Mouse (Mus musculus) embryo, embryonic 10.5 days (tissue): Measurements from ENCODE around the gene Wdr48.

ENCODE experiments used
- DNase-seq: peaks from one replicate; pipeline ENCODE4 v3.0.0-alpha.2; 2015; ENCODE audit warnings: low spot score

Wdr48 gene

GRCm38 (mm10) chr9:119925120-119925657 lies 30.5 kb downstream of the Wdr48 start:
- DNase-seq = no peak

GRCm38 (mm10) chr9:119925729-119926128 lies 31.1 kb downstream of the Wdr48 start:
- DNase-seq = no peak

DNA sequence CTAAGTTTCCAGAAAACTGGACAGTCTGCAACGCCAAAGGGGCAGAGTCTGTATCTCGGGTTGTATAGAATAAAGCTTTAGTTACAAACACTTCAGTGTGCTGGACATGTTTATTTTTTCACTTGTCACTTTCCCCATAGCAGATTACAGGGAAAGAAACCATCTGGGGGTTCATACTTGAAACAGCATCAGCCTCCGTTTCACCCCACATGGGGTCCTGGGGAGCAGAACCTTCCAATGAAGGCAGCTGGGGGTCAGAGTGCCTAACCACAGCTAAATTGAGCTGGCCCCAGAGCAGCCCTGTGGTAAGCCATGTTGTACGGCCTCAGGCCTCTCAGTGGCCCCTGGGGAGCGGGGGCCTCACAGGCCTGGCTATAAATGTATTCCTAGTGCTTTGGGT lies 31.8 kb downstream of the Wdr48 start:
- no peak for DNase-seq

GRCm38 (mm10) chr9:119932358-119932757 lies 37.7 kb downstream of the Wdr48 start:
- DNase-seq = no peak

DNA sequence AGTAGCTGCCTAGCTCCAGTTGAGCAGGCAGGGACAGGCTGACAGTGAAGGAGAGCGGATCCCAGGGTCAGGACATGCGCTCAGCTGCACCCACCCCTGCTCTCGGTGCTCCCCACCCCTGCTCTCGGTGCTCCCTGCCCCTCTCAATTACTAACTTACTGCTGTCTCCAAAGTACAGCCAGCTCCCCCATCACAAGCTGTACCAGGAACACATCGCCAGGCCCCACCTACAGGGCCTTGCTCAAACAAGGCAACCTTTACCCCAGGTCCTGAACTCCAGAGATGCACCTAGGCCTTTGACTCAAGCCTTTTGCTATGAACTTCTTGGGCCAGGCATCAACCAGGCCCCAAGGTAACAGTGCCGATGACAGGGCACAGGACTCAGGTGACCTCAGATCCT lies 39.0 kb downstream of the Wdr48 start:
- no peak for DNase-seq

DNA sequence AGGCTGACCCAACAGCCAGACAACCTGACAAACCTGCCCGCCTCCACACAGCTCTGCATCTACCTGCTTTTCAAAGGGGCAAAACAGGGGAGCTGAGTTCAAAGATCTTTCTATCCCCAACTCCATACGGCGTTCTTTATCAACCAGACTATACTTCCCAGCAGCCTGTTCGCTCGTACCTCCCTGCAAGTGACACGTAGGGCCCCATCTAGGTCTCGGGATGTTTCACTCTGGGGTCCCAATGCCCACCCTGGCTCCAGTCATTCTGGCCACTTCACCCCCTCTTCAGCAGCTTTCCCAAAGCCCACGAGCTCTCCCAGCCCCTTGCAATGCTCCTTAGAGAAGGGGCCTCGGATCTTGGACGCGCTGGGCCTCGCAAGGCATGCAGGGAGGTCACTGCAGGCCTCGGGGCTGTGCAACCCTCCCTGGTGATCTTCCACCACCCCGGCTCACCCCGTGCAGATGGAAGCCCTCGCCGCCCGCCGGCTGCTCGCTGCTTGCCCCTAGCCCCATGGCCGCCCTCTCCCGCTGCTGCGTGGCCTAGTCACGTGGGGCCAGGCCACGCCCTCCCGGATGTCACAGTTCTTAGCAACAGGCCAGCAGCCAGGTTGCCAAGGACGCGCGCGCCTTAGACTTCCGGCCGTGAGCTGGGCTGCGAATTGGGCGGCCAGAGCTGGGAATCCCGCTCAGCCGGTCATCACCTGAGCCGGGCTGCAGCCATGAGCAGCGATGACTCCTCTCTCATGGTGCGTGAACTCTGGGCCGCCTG lies 42.5 kb downstream of the Wdr48 start, which contains the start of the genes Gorasp1 and Ttc21a:
TSS of gene Gorasp1 (minus strand) at position 561 of the 769 bp plus-strand sequence.
TSS of gene Ttc21a (plus strand) at position 602 of the 769 bp plus-strand sequence.
- DNase-seq = peak; percentile 97

DNA sequence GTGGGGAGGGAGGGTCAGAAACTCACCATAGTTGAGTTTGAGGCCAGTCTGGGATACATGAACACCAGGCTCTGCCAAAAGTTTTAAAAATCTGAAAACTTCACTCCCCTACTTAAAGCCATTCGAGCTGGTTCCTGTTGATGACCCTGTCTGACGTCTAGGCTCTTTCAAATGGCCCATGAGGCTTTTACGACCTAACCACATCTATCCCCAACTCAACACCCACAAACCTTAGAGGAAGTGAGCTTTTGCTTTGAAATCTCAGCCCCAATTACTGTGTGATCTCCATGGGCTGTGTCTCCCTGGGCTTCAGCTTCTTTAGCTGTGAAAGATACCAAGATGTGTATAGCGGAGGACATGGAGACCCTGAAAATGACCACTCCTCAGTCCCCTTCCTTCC lies 43.8 kb downstream of the Wdr48 start:
- no peak for DNase-seq

GRCm38 (mm10) chr9:119939646-119940045 lies 45.0 kb downstream of the Wdr48 start:
- DNase-seq = peak; percentile 21

DNA sequence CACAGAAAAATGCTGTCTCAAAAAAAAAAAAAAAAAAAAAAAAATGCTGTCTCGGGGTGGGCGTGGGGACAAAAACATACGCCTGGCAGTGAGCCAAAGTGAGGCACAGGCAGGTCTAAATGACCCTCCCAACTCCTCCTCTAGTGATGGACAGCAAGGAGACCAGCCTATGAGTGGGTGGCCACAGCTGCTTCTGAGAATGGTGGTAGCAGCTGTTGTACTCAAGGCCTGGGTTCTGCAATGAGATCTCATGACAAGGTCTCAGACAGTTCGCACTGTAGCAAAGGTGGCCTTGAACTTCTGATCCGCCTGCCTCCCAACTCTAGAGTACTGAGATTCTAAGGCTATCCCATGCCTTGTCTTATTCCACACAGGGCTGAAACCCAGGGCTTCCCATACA lies 46.7 kb downstream of the Wdr48 start:
- DNase-seq = no peak

DNA sequence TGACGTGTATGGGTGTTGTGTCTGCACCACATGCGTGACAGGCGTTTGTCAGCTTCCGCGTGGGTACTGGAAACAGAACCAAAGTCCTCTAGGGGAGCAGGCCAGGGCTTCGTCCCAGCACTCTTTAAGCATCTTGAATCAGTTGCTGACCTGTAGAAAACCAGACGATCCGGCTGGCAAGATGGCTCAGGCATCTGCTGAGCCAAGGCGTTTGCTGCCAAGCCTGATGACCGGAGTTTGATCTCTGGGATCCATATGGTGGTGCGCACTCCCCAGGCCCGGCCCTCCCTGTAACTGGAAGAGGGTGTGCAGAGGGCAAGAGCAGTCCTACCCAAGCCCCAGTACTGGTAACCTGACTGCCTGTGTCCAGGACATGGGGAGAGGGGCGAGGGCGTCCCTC lies 47.2 kb downstream of the Wdr48 start:
- DNase-seq = no peak

DNA sequence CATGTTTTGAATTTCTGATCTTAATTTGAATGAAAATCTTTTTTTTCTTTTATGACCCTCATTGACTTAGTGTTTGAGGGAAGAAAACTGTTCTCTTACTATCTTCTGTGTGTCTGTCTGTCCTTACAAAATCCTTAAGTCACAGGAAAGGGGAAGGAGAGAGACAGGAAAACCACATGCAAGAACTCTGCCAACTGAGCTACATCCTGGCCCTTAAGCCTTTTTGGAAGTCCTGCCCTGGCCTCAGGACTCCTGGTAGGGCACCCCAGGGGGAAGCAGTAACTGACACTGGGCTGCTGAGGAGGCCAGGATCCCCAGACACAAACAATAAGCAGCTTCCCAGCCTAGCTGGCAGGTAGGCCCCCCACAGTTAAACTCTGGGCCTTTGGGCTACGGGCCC lies 48.6 kb downstream of the Wdr48 start:
- no peak for DNase-seq

GRCm38 (mm10) chr9:119945173-119945900 lies 50.7 kb downstream of the Wdr48 start:
- DNase-seq = no peak

GRCm38 (mm10) chr9:119948804-119949203 lies 54.1 kb downstream of the Wdr48 start:
- no peak for DNase-seq

- DNase-seq = peak; percentile 12
These were observed 55.8 kb downstream of the Wdr48 start for GRCm38 (mm10) chr9:119950434-119950833.

GRCm38 (mm10) chr9:119951388-119951787 lies 56.7 kb downstream of the Wdr48 start:
- DNase-seq = no peak

DNA sequence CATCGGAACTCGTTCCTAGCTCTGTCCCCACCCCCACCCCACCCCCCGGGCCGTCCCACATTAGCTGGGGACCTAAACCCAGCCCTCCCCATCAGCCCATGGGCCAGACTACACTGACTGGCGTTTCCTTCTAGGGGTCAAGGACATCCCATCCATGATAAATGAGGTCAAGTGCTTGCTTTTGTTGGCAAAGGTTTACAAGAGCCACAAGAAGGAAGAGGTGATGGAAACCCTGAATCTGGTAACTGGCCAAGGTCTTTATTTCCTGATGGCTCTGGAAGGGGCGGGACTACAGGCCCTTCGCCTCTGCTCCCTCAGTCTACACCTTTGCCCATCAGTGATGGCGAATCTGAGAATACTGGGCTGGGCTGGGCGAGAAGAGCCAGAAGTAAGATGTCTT lies 64.2 kb downstream of the Wdr48 start:
- no peak for DNase-seq

- no peak for DNase-seq
These were observed 67.5 kb downstream of the Wdr48 start for GRCm38 (mm10) chr9:119962216-119962615.

DNA sequence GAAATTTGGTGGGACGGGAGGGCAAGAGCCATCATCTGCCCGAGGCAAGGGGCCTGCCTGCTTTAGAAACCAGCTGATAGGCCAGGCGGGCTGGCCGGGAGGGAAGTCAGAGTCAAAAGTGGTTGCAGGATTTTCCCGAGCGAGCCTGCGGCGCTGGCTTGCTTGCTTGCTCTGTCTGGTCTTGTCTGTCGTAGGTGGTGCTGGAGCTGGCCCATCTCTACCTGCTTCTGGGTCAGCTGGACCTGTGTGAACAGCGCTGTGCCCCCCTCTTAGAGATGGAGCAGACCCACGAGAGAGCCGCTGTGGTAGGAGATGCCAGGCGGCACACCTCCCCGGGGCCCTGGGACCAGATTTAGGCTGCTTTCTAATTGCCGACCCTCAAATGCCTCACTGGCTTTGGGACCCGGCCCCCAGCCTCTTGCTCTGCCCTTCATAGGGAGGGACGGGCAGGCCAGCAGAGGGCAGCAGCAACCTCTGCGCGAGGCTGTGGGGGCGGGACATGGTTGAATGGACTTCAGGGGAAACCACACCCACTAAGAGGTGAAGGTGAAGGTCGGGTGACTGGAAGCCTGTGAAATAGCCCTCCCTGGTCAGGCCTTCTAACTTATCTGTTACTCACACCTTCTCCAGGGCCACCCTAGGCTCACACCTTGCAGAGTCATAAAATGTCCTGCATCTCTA lies 68.4 kb downstream of the Wdr48 start:
- DNase-seq = peak; percentile 87

DNA sequence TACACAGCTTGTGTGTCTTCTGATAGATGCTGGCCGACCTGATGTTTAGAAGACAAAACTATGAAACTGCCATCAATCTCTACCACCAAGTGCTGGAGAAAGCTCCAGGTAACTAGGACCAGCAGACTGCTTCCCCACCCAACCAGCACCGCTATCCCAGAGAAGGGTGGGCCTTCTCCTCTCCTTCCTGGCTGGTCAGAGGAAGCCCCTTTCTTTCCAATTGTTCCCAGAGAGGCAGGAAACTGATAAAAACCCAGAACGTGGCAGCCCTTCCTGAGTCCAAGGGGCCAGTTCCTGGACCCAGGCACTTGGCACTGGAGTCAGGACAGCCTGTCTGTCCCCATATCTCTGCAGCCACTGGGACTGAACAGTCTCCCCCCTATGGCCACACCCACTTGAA lies 69.5 kb downstream of the Wdr48 start:
- no peak for DNase-seq

GRCm38 (mm10) chr9:119965186-119965585 lies 70.5 kb downstream of the Wdr48 start:
- no peak for DNase-seq

DNA sequence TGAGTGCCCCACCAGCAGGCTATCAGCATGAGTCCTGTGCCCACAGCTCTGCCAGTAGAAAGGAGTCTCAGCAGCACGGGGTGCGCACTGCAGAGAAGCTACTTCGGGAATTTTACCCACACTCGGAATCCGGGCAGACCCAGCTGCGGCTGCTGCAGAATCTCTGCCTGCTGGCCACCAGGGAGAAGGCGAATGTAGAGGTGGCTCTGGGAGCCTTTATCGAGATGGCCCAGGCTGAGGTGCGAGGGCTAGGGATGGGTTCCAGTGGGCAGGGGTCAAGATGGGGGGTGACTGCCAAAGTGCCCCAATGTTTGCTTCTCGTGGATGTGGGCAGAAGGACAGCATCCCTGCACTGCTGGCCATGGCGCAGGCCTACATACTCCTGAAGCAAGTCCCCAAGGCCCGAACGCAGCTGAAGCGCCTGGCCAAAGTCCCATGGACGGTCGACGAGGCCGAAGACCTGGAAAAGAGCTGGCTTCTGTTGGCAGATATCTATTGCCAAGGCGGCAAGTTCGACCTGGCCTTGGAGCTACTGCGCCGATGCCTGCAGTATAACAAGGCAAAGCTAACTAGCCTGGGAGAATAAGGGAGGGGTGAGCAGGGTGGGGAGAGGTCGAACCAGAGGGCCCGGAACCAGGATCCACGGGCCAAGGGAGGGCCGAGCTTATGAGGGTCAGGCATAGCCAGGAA lies 71.7 kb downstream of the Wdr48 start:
- DNase-seq = no peak

GRCm38 (mm10) chr9:119969811-119970210 lies 75.1 kb downstream of the Wdr48 start:
- no peak for DNase-seq
